Mouse (Mus musculus): ENCODE data around the gene Xrra1. TPM values are rescaled to one million over a fixed set of nuclear protein-coding genes. Genes with fewer than 3 reads are reported as not detected.

Xrra1 gene
- polyA plus RNA-seq (2021; fragmentation: Nextera tagmentation): 1.0 and 1.3 TPM in 2 replicates
- long read RNA-seq, experiment 1, partial matches to known transcripts: 1 of 2 reads
- long read RNA-seq, experiment 1, other reads (novel, unspliced or antisense): 1 of 2 reads
- long read RNA-seq, experiment 2, partial matches to known transcripts: 0 of 3 reads
- long read RNA-seq, experiment 2, other reads (novel, unspliced or antisense): 1 of 3 reads

DNA sequence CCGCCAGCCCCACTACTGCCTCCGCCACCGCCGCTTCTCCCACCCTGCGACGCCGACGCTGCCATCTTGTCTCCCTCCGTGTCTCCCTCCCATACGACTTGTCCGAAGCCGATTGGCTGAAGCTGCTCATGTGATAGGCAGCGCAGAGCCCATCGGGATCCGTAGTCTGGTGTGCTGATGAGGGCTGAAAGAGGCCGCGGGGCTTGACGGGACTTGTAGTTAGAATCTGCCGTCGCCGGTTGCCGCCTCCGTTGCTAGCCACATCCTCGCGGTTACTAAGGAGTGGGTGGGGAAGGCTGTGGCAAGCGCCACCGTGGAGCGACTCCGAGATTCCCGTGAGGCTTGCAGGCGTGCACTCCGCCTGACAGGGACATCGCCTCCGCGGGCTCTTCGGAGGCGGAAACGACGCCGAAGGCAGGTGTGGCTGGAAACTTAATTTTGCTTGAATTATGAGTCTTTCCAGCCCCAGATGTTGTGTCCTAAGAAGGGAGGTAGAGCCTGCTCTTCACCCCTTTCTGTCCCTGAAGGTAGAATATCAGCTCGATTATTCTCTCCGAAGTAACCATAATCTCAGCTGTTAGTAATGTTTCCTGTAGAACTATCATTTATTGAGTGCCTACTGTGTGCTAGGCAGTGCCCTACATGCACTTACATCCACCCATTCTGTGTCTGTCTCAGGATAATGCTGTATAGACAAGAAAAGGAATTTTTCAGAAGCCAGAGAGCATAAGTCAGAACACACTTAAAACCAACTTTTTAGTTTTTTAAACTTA is at the start of gene Xrra1:
Gene Xrra1, plus strand, starts transcription at position 304 of the 773 bp plus-strand sequence.

DNA sequence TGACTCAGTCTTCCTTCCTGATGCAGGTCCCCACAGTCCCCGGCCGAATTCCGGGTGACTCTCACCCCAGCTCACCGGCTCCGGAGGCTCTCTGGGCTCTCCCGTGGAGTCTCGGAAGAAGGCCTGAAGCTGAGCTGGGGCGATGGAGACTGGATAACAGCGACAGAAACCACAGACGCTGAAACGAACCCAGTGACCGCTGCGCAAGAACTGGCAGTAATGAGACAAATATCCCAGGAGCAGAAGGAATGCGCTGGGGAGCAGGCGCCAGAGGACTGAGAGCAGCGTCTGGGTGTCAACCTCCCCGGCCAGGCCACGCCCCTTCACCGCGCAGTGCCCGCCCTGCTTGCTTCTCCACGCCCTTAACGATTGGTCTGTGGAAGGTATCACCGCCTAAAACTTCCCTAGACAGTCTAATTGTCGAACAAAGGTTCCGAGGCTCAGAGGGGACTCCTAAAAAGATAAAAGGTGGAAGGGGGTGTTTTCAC is 30.8 kb upstream of the Xrra1 start, which contains the start of gene Neu3:
Gene Neu3, minus strand, starts transcription at position 335 of the 488 bp plus-strand sequence.

DNA sequence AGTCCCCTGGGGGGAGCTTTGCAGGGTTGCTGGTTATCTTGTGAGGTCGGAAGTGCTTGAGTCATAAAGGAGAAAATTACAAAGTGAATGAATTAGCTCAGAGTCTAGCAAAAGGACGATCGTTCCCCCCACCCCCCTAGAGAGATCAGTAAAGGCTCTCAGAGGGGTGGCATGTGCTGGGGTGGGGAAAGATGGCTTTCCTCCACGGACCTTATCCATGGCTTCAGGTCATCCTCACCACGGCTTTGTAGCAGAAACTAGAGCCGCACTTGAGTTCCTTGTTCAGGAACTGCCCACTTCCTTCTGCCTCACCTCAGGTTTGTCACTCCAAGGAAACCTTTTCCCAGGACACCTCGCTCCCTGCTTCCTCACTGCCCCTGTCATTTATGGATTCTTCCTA is 4.4 kb downstream of the Xrra1 start, which contains the start of gene Spcs2:
Gene Spcs2, minus strand, starts transcription at position 101 of the 400 bp plus-strand sequence.

Other genes starting within 250 kb of the Xrra1 start
- gene Tpbgl, start 232.0 kb upstream of the Xrra1 start, polyA plus RNA-seq (2021; fragmentation: Nextera tagmentation): 2.4 and 3.0 TPM in 2 replicates
- gene Slco2b1, start 147.8 kb upstream of the Xrra1 start, polyA plus RNA-seq (2021; fragmentation: Nextera tagmentation): 5.2 TPM in 2 replicates
- gene Olfr520, start 128.8 kb upstream of the Xrra1 start, polyA plus RNA-seq (2021; fragmentation: Nextera tagmentation): not detected in 2 replicates
- not detected in 2 replicates for gene Olfr521, start 95.6 kb upstream of the Xrra1 start, polyA plus RNA-seq (2021; fragmentation: Nextera tagmentation)
- gene Neu3, start 30.7 kb upstream of the Xrra1 start, polyA plus RNA-seq (2021; fragmentation: Nextera tagmentation): 1.6 and 1.8 TPM in 2 replicates
- 217 and 231 TPM in 2 replicates for gene Spcs2, start 4.3 kb downstream of the Xrra1 start, polyA plus RNA-seq (2021; fragmentation: Nextera tagmentation)
- 5.1 and 5.5 TPM in 2 replicates for gene Rnf169, start 121.3 kb downstream of the Xrra1 start, polyA plus RNA-seq (2021; fragmentation: Nextera tagmentation)
- gene Chrdl2, start 147.1 kb downstream of the Xrra1 start, polyA plus RNA-seq (2021; fragmentation: Nextera tagmentation): not detected in 2 replicates